Mouse (Mus musculus) liver, embryonic 15.5 days (tissue): Measurements from ENCODE around the gene Setd7. TPM values are rescaled to one million over a fixed set of nuclear protein-coding genes. Genes with fewer than 3 reads are reported as not detected.

ENCODE experiments used
- ATAC-seq: fragments of 200-750 bp; cut with Nextera tagmentation; 2 replicates; pipeline ENCODE4 v1.8.0; 2017; ENCODE audit warnings: moderate number of reproducible peaks, mild to moderate bottlenecking, moderate library complexity; ENCODE audit not compliant: insufficient read depth
- H3K27ac ChIP-seq: fragments of 300-500 bp; sonication (generic); replicated peaks from 2 replicates; pipeline ENCODE4 v1.5.1; 2015; ENCODE audit warnings: mild to moderate bottlenecking, inconsistent platforms
- H3K27me3 ChIP-seq: fragments of 300-500 bp; sonication (generic); 2 replicates; pipeline ENCODE4 v1.6.1; 2015; ENCODE audit warnings: mild to moderate bottlenecking, inconsistent platforms
- H3K36me3 ChIP-seq: fragments of 300-500 bp; sonication (generic); replicated peaks from 2 replicates; pipeline ENCODE4 v1.6.1; 2015; ENCODE audit warnings: moderate library complexity, mild to moderate bottlenecking, inconsistent platforms
- H3K4me1 ChIP-seq: fragments of 300-500 bp; sonication (generic); replicated peaks from 2 replicates; pipeline ENCODE4 v1.6.1; 2015; ENCODE audit warnings: inconsistent platforms
- H3K4me2 ChIP-seq: fragments of 300-500 bp; sonication (generic); 2 replicates; pipeline ENCODE4 v1.6.1; 2015; ENCODE audit warnings: moderate library complexity, mild to moderate bottlenecking, inconsistent platforms
- H3K4me3 ChIP-seq: fragments of 300-500 bp; sonication (generic); replicated peaks from 2 replicates; pipeline ENCODE4 v1.5.1; 2015; ENCODE audit warnings: mild to moderate bottlenecking, inconsistent platforms
- H3K9ac ChIP-seq: fragments of 300-500 bp; sonication (generic); 2 replicates; pipeline ENCODE4 v1.6.1; 2015; ENCODE audit warnings: moderate library complexity, mild to moderate bottlenecking, inconsistent platforms
- H3K9me3 ChIP-seq: fragments of 300-500 bp; sonication (generic); replicated peaks from 2 replicates; pipeline ENCODE4 v1.6.1; 2016; ENCODE audit warnings: inconsistent platforms
- WGBS: fragments of 180-500 bp; shearing (Covaris S2); methylation state at CpG from one replicate; pipeline ENCODE4 v1.1.7; 2015; ENCODE audit warnings: mixed read lengths; ENCODE audit not compliant: insufficient replicate concordance; 5-methylcytosine and 5-hydroxymethylcytosine counted together
- polyA plus RNA-seq: library from polyadenylated mRNA; unstranded; fragments of >200 nt; fragmentation: Nextera tagmentation; extraction: Ambion mirVana; gene quantifications from 2 replicates; pipeline ENCODE4 v1.2.1, GENCODE M21; 2015

Setd7 gene
- polyA plus RNA-seq, 1 experiment from 2014 or later = 0.46 TPM

- Histone ChIP-seq H3K36me3 (0 out of 2 replicates have a peak, but pooled peaks cover under 1% of the 10 kb centered on the region), H3K27ac (no peak overlapping the region), H3K4me2 (no peak overlapping the region), H3K4me3 (no peak overlapping the region), H3K9me3 (no peaks in the 10 kb centered on the region), H3K9ac (no peak overlapping the region), H3K4me1 (peaks cover 28% of the 10 kb centered on the region), H3K27me3 (no peaks in the 10 kb centered on the region)
- 74% methylated on average over 4 of the region's 4 CpGs for WGBS
- ATAC-seq = no peak
Observed at GRCm38 (mm10) chr3:51554836-51555235, 5.8 kb downstream of the Setd7 start.

DNA sequence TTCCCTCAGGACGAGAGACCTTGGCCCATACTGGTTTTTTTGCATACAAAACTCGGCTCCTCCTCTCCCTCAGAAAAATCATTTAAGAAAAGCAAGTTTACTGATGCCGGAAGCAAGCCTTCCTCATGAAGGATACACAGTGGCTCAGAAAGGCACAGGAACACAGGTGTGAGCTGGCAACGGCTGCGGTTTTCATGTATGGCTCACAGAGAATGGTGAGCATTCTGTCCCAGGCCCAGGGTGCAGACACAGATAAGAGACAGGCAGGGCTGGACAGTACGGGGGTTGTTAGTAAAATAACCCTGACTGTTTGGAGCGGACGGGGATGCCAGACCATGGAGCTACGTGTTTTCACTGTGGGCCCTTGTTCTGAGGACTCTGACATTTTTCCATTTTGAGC is 6.6 kb downstream of the Setd7 start:
- Histone ChIP-seq H3K4me3 (no peak overlapping the region), H3K27me3 (no peaks in the 10 kb centered on the region), H3K9ac (no peak overlapping the region), H3K9me3 (no peaks in the 10 kb centered on the region), H3K4me2 (no peak overlapping the region), H3K27ac (no peak overlapping the region), H3K36me3 (0 out of 2 replicates have a peak, but pooled peaks cover 4% of the 10 kb centered on the region), H3K4me1 (peaks cover 23% of the 10 kb centered on the region)
- no peak for ATAC-seq
- 48% methylated on average over 9 of the region's 9 CpGs for WGBS

DNA sequence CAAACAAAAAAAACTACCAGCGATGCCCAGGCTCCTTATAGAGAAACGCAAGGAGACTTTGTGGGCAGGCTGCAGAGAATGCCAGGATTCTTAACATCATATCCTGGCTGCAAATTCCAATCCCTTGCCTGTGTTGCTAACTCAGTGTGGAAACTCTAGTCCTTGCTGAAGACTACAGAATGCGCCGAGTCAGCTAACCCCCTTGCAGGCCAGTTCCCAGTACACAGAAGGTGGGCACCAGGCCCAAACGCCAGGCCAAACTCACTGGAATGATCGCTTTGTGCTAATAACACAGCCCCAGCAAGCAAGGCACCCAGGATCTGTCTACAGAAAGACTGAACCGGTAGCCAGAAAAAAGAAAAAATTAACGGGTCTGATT is 7.2 kb downstream of the Setd7 start:
- 62% methylated on average over 8 of the region's 8 CpGs for WGBS
- no peaks in the 10 kb centered on the region for H3K27me3 ChIP-seq
- 0 out of 2 replicates have a peak, but pooled peaks cover 4% of the 10 kb centered on the region for H3K36me3 ChIP-seq
- peaks cover 22% of the 10 kb centered on the region for H3K4me1 ChIP-seq
- no peak overlapping the region for H3K27ac ChIP-seq
- H3K9ac ChIP-seq = no peak overlapping the region
- H3K4me3 ChIP-seq = no peak overlapping the region
- H3K9me3 ChIP-seq = no peaks in the 10 kb centered on the region
- ATAC-seq = no peak
- peak overlapping the region; percentile 52 for H3K4me2 ChIP-seq

DNA sequence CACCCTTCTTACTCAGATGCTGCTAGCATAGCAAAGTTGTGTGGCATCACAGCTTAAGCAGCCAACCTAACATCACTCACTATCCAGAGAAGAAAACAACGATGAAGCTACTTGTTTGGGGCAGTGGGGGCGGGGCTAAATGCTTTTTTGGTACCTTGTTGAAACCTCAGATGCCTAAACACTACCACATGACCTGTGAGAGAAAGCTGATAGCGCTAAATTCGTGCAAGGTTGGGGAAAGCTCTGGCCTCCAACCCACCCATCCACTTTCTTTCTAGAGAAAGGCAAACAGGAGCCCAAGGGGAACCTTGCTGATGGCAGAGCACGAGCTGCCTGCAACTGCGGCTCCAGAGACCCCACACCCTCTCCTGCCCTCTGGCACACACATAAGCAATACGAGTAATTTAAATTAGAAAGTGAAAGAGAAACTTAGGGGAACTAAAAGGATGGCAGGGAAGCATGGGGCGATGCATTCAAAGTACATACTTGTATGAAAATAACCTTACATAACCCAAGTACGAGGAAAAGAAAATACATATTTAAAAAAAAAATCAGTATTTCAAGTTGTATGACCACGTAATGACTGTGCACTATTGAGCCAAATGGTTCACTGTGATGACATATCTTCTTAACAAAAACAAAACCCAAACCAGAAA is 7.7 kb downstream of the Setd7 start:
- Histone ChIP-seq H3K4me3 (peak overlapping the region; percentile 29), H3K36me3 (0 out of 2 replicates have a peak, but pooled peaks cover 4% of the 10 kb centered on the region), H3K4me1 (peaks cover 19% of the 10 kb centered on the region), H3K9ac (no peak overlapping the region), H3K27ac (no peak overlapping the region; the same call in 1 of the 2 replicates), H3K4me2 (peak overlapping the region; percentile 52), H3K9me3 (no peaks in the 10 kb centered on the region), H3K27me3 (no peaks in the 10 kb centered on the region)
- 36% methylated on average over 10 of the region's 10 CpGs for WGBS
- ATAC-seq = no peak

DNA sequence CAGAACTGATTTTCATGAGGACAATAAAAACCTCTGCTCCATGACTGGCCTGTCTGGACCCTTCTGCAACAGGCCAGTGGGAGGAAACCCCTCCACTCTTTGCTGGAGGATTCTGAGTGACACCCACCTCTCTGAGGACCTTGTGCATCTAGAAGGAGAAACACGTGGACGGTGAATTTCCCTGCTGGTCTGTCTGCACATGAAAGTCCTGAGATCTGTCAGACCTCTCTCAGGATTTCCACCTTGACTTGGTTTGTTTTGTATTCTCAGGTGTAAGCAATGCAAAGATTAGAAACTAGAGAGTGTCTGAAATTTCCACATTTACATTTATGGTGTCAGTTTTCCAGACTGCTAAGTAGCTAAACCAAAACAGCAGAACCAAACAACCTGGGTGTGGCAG is 8.5 kb downstream of the Setd7 start:
- Histone ChIP-seq H3K9me3 (no peaks in the 10 kb centered on the region), H3K27ac (no peak overlapping the region), H3K9ac (no peak overlapping the region), H3K4me1 (peaks cover 19% of the 10 kb centered on the region), H3K4me2 (no peak overlapping the region), H3K4me3 (no peak overlapping the region), H3K36me3 (0 out of 2 replicates have a peak, but pooled peaks cover 4% of the 10 kb centered on the region), H3K27me3 (no peaks in the 10 kb centered on the region)
- 76% methylated on average over 2 of the region's 2 CpGs for WGBS
- no peak for ATAC-seq

DNA sequence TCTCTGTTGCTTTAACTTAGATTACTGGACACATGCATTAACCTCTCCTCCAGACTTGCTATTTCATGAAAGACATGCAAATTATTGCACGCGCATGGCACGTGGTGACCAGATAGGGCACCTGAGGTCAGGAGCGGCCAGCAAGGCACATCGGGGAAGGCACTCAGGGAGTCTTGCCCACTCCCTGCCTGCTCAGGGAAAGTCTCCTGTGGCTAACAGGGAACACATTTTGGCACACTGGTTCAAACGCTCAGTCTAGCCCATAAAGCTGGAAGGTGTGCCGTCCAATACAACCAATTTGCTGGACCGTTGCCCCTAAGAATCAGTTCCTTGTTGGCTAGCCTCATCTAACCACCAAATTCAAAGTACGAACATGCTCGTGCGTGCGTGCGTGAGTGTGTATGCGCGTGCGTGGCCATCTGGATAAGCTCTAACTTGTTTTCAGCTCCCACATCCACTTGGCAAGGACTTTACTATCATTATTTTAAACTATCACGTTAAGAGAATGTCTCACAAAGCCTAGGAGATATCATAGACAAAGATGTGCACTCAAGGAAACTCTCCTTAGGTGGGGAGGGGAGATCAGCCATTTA is 11.6 kb downstream of the Setd7 start:
- no peaks in the 10 kb centered on the region for H3K27me3 ChIP-seq
- H3K4me2 ChIP-seq = no peak overlapping the region
- peaks cover 15% of the 10 kb centered on the region for H3K4me1 ChIP-seq
- H3K9ac ChIP-seq = no peak overlapping the region
- H3K36me3 ChIP-seq = 0 out of 2 replicates have a peak, but pooled peaks cover 4% of the 10 kb centered on the region
- 83% methylated on average over 17 of the region's 17 CpGs for WGBS
- H3K4me3 ChIP-seq = no peak overlapping the region
- no peak for ATAC-seq
- no peaks in the 10 kb centered on the region for H3K9me3 ChIP-seq
- H3K27ac ChIP-seq = no peak overlapping the region

GRCm38 (mm10) chr3:51547577-51547976 is 13.1 kb downstream of the Setd7 start:
- no peak overlapping the region for H3K4me3 ChIP-seq
- H3K27me3 ChIP-seq = no peaks in the 10 kb centered on the region
- H3K4me1 ChIP-seq = peaks cover 2% of the 10 kb centered on the region
- no peaks in the 10 kb centered on the region for H3K9me3 ChIP-seq
- no peak overlapping the region for H3K27ac ChIP-seq
- no peak for ATAC-seq
- no peak overlapping the region for H3K4me2 ChIP-seq
- H3K36me3 ChIP-seq = 0 out of 2 replicates have a peak, but pooled peaks cover 4% of the 10 kb centered on the region
- no peak overlapping the region for H3K9ac ChIP-seq
- WGBS = 66% methylated on average over 6 of the region's 6 CpGs

GRCm38 (mm10) chr3:51544442-51545128 is 16.1 kb downstream of the Setd7 start:
- no peak overlapping the region for H3K4me2 ChIP-seq
- no peak overlapping the region for H3K4me3 ChIP-seq
- H3K4me1 ChIP-seq = peaks cover 8% of the 10 kb centered on the region; the same call in 1 of the 2 replicates
- no peak overlapping the region for H3K27ac ChIP-seq
- H3K36me3 ChIP-seq = 0 out of 2 replicates have a peak, but pooled peaks cover 5% of the 10 kb centered on the region
- no peak overlapping the region for H3K9ac ChIP-seq
- WGBS = 81% methylated on average over 19 of the region's 19 CpGs
- no peaks in the 10 kb centered on the region for H3K9me3 ChIP-seq
- no peak for ATAC-seq
- H3K27me3 ChIP-seq = no peaks in the 10 kb centered on the region

GRCm38 (mm10) chr3:51540659-51541058 is 20.0 kb downstream of the Setd7 start:
- 76% methylated on average over 9 of the region's 9 CpGs for WGBS
- H3K4me3 ChIP-seq = no peak overlapping the region

GRCm38 (mm10) chr3:51539567-51540408 is 20.9 kb downstream of the Setd7 start:
- Histone ChIP-seq H3K4me1 (peaks cover 9% of the 10 kb centered on the region; the same call in 1 of the 2 replicates), H3K27ac (no peak overlapping the region), H3K27me3 (no peaks in the 10 kb centered on the region), H3K4me2 (no peak overlapping the region), H3K9me3 (no peaks in the 10 kb centered on the region), H3K36me3 (peaks cover 21% of the 10 kb centered on the region), H3K9ac (no peak overlapping the region), H3K4me3 (no peak overlapping the region)
- ATAC-seq = peak; percentile 54; the same call in 1 of the 2 replicates
- 40% methylated on average over 15 of the region's 15 CpGs for WGBS

More at GRCm38 (mm10) chr3:51540659-51541058, 20.0 kb downstream of the Setd7 start:
- Histone ChIP-seq H3K27ac (no peak overlapping the region), H3K4me2 (no peak overlapping the region), H3K9ac (no peak overlapping the region), H3K4me1 (peaks cover 9% of the 10 kb centered on the region; the same call in 1 of the 2 replicates), H3K36me3 (peaks cover 15% of the 10 kb centered on the region; the same call in 1 of the 2 replicates), H3K27me3 (no peaks in the 10 kb centered on the region), H3K9me3 (no peaks in the 10 kb centered on the region)
- ATAC-seq = no peak
